Mouse (Mus musculus) embryo, embryonic 10.5 days (tissue): ENCODE measurements around the gene Adamts7.
A peak's percentile ranks its signal among the peaks of the same experiment; 100 is the strongest.

Experiments
- DNase-seq: peaks from one replicate; pipeline ENCODE4 v3.0.0-alpha.2; 2015; ENCODE audit warnings: low spot score

The Adamts7 gene

GRCm38 (mm10) chr9:90235258-90235882 is 72.5 kb downstream of the Adamts7 start:
- no peak for DNase-seq

GRCm38 (mm10) chr9:90236817-90237216 is 73.9 kb downstream of the Adamts7 start:
- DNase-seq: no peak

- no peak for DNase-seq
Observed at GRCm38 (mm10) chr9:90237232-90238062, 74.6 kb downstream of the Adamts7 start.

GRCm38 (mm10) chr9:90240560-90240959 is 77.7 kb downstream of the Adamts7 start:
- DNase-seq: no peak

GRCm38 (mm10) chr9:90241041-90241440 is 78.2 kb downstream of the Adamts7 start:
- no peak for DNase-seq

- DNase-seq: peak; percentile 19
Observed at GRCm38 (mm10) chr9:90241618-90242017, 78.7 kb downstream of the Adamts7 start.

- DNase-seq: no peak
Observed at GRCm38 (mm10) chr9:90242291-90242690, 79.4 kb downstream of the Adamts7 start.

- no peak for DNase-seq
Observed at GRCm38 (mm10) chr9:90242855-90243254, 80.0 kb downstream of the Adamts7 start.

- DNase-seq: no peak
Observed at GRCm38 (mm10) chr9:90244301-90245151, 81.7 kb downstream of the Adamts7 start.

GRCm38 (mm10) chr9:90245206-90245605 is 82.3 kb downstream of the Adamts7 start:
- DNase-seq: no peak

GRCm38 (mm10) chr9:90245781-90246180 is 82.9 kb downstream of the Adamts7 start:
- no peak for DNase-seq

GRCm38 (mm10) chr9:90247316-90247715 is 84.4 kb downstream of the Adamts7 start:
- no peak for DNase-seq

GRCm38 (mm10) chr9:90248326-90248725 is 85.5 kb downstream of the Adamts7 start:
- no peak for DNase-seq

GRCm38 (mm10) chr9:90249036-90249435 is 86.2 kb downstream of the Adamts7 start:
- no peak for DNase-seq

- DNase-seq: no peak
Observed at GRCm38 (mm10) chr9:90250141-90250775, 87.4 kb downstream of the Adamts7 start.

- DNase-seq: no peak
Observed at GRCm38 (mm10) chr9:90250964-90251750, 88.3 kb downstream of the Adamts7 start.

GRCm38 (mm10) chr9:90253181-90253580 is 90.3 kb downstream of the Adamts7 start:
- no peak for DNase-seq

GRCm38 (mm10) chr9:90255844-90256405 is 93.1 kb downstream of the Adamts7 start:
- DNase-seq: no peak

GRCm38 (mm10) chr9:90257220-90257619 is 94.4 kb downstream of the Adamts7 start:
- no peak for DNase-seq
